Mouse (Mus musculus) lung, adult 2 months (tissue): Measurements from ENCODE around the gene Nt5c. TPM values are rescaled to one million over a fixed set of nuclear protein-coding genes. Genes with fewer than 3 reads are reported as not detected.

Source experiments
- DNase-seq: peaks from one replicate; pipeline ENCODE4 v3.0.0; 2022
- H3K4me1 ChIP-seq: fragments of 200-500 bp; 2 replicates; pipeline ENCODE4 v1.6.1; 2011; ENCODE audit warnings: low read length; ENCODE audit not compliant: control insufficient read depth, insufficient read depth
- H3K4me3 ChIP-seq: fragments of 200-500 bp; replicated peaks from 2 replicates; pipeline ENCODE3; 2011; ENCODE audit warnings: low read depth, mild to moderate bottlenecking, control low read depth, low read length; ENCODE audit errors: extremely low read depth
- CTCF ChIP-seq: fragments of 200-500 bp; IDR thresholded peaks from 2 replicates; pipeline ENCODE4 v1.5.1; 2011; ENCODE audit warnings: mild to moderate bottlenecking, low read length, control low read depth; ENCODE audit not compliant: insufficient read depth
- POLR2A ChIP-seq: fragments of 200-500 bp; IDR thresholded peaks from 2 replicates; pipeline ENCODE4 v1.6.1; 2011; ENCODE audit warnings: low read depth, mild to moderate bottlenecking, control low read depth, low read length, borderline replicate concordance; ENCODE audit errors: extremely low read depth
- WGBS: fragments of 180-500 bp; shearing (Covaris S2); methylation state at CpG from one replicate; pipeline ENCODE4 v1.1.7; 2018; 5-methylcytosine and 5-hydroxymethylcytosine counted together
- polyA plus RNA-seq: library from polyadenylated mRNA; depleted of rRNA; stranded (reverse); fragments of >200 nt; gene quantifications from 2 replicates; pipeline ENCODE4 v1.2.3, GENCODE M21; 2012

Nt5c gene
- polyA plus RNA-seq, 1 experiment: 54.9 TPM

- WGBS: 82% methylated on average over 4 of the region's 4 CpGs
- no peak for DNase-seq
- no peaks in the 10 kb centered on the region for H3K4me1 ChIP-seq
- no peak overlapping the region for H3K4me3 ChIP-seq
- TF ChIP-seq CTCF (no peak), POLR2A (no peak)
Observed at GRCm38 (mm10) chr11:115521080-115521479, 29.4 kb upstream of the Nt5c start.

GRCm38 (mm10) chr11:115520218-115520617, 28.6 kb upstream of the Nt5c start:
- Histone ChIP-seq H3K4me3 (no peak overlapping the region), H3K4me1 (no peaks in the 10 kb centered on the region)
- 77% methylated on average over 2 of the region's 2 CpGs for WGBS
- TF ChIP-seq CTCF (no peak), POLR2A (no peak)
- no peak for DNase-seq

- 75% methylated on average over 3 of the region's 3 CpGs for WGBS
- no peak overlapping the region for H3K4me3 ChIP-seq
- DNase-seq: no peak
- H3K4me1 ChIP-seq: no peaks in the 10 kb centered on the region
- TF ChIP-seq CTCF: no peak
- no peak for TF ChIP-seq POLR2A
Observed at GRCm38 (mm10) chr11:115519581-115519980, 27.9 kb upstream of the Nt5c start.

- no peaks in the 10 kb centered on the region for H3K4me1 ChIP-seq
- H3K4me3 ChIP-seq: no peak overlapping the region
- no peak for TF ChIP-seq CTCF
- TF ChIP-seq POLR2A: no peak
- 68% methylated on average over 9 of the region's 9 CpGs for WGBS
- DNase-seq: no peak
Observed at GRCm38 (mm10) chr11:115518693-115519092, 27.0 kb upstream of the Nt5c start.

GRCm38 (mm10) chr11:115516942-115517341, 25.3 kb upstream of the Nt5c start:
- Histone ChIP-seq H3K4me3 (no peak overlapping the region), H3K4me1 (peaks cover 2% of the 10 kb centered on the region; the same call in 1 of the 2 replicates)
- no peak for DNase-seq
- no peak for TF ChIP-seq POLR2A
- TF ChIP-seq CTCF: no peak
- WGBS: 70% methylated on average over 5 of the region's 5 CpGs

GRCm38 (mm10) chr11:115515021-115515420, 23.4 kb upstream of the Nt5c start:
- no peak for DNase-seq
- peaks cover 2% of the 10 kb centered on the region for H3K4me1 ChIP-seq
- TF ChIP-seq CTCF (no peak), POLR2A (no peak)
- WGBS: 60% methylated on average over 6 of the region's 6 CpGs
- H3K4me3 ChIP-seq: no peak overlapping the region

- under 1% methylated on average over 24 of the region's 24 CpGs for WGBS
- TF ChIP-seq POLR2A (peak; percentile 99), CTCF (no peak)
- Histone ChIP-seq H3K4me1 (peaks cover 7% of the 10 kb centered on the region), H3K4me3 (peak within 1 kb of the TSS; percentile 94)
- peak; percentile 97 for DNase-seq
Observed at GRCm38 (mm10) chr11:115514238-115514663, 22.6 kb upstream of the Nt5c start, which contains the start of gene Jpt1. TSS of gene Jpt1 (minus strand) at chr11:115514387.

- H3K4me1 ChIP-seq: peaks cover 7% of the 10 kb centered on the region
- under 1% methylated on average over 57 of the region's 57 CpGs for WGBS
- peak overlapping the region; percentile 94 for H3K4me3 ChIP-seq
- DNase-seq: peak; percentile 57
- TF ChIP-seq CTCF: no peak
- no peak for TF ChIP-seq POLR2A
Observed at GRCm38 (mm10) chr11:115513271-115514237, 21.9 kb upstream of the Nt5c start.

GRCm38 (mm10) chr11:115512407-115513183, 20.9 kb upstream of the Nt5c start:
- TF ChIP-seq CTCF (no peak), POLR2A (no peak)
- Histone ChIP-seq H3K4me3 (peak overlapping the region; percentile 94), H3K4me1 (peaks cover 7% of the 10 kb centered on the region)
- WGBS: 18% methylated on average over 8 of the region's 8 CpGs
- peak; percentile 23 for DNase-seq

GRCm38 (mm10) chr11:115512004-115512403, 20.3 kb upstream of the Nt5c start:
- no peak overlapping the region for H3K4me3 ChIP-seq
- 33% methylated on average over 3 of the region's 3 CpGs for WGBS

More at GRCm38 (mm10) chr11:115512004-115512403, 20.3 kb upstream of the Nt5c start:
- DNase-seq: no peak
- TF ChIP-seq POLR2A (no peak), CTCF (no peak)
- peaks cover 7% of the 10 kb centered on the region for H3K4me1 ChIP-seq
